Mouse (Mus musculus) intestine, embryonic 15.5 days (tissue): Measurements from ENCODE around the gene Psmd3. TPM values are rescaled to one million over a fixed set of nuclear protein-coding genes. Genes with fewer than 3 reads are reported as not detected.

ENCODE experiments used
- ATAC-seq: fragments of 200-750 bp; cut with Nextera tagmentation; 2 replicates; pipeline ENCODE4 v1.8.0; 2017; ENCODE audit warnings: moderate TSS enrichment, moderate library complexity
- H3K27ac ChIP-seq: fragments of 300-500 bp; sonication (generic); 2 replicates; pipeline ENCODE4 v1.5.1; 2015; ENCODE audit warnings: mild to moderate bottlenecking, inconsistent platforms
- H3K27me3 ChIP-seq: fragments of 300-500 bp; sonication (generic); replicated peaks from 2 replicates; pipeline ENCODE4 v1.6.1; 2015; ENCODE audit warnings: inconsistent platforms
- H3K36me3 ChIP-seq: fragments of 300-500 bp; sonication (generic); 2 replicates; pipeline ENCODE4 v1.6.1; 2015; ENCODE audit warnings: inconsistent platforms
- H3K4me1 ChIP-seq: fragments of 300-500 bp; sonication (generic); replicated peaks from 2 replicates; pipeline ENCODE4 v1.6.1; 2015; ENCODE audit warnings: inconsistent platforms
- H3K4me2 ChIP-seq: fragments of 300-500 bp; sonication (generic); replicated peaks from 2 replicates; pipeline ENCODE4 v1.6.1; 2015; ENCODE audit warnings: mild to moderate bottlenecking, inconsistent platforms
- H3K4me3 ChIP-seq: fragments of 300-500 bp; sonication (generic); replicated peaks from 2 replicates; pipeline ENCODE4 v1.5.1; 2015; ENCODE audit warnings: inconsistent platforms
- H3K9ac ChIP-seq: fragments of 300-500 bp; sonication (generic); 2 replicates; pipeline ENCODE4 v1.6.1; 2015; ENCODE audit warnings: inconsistent platforms
- H3K9me3 ChIP-seq: fragments of 300-500 bp; sonication (generic); 2 replicates; pipeline ENCODE4 v1.6.1; 2016; ENCODE audit warnings: inconsistent platforms
- WGBS: fragments of 180-500 bp; shearing (Covaris S2); methylation state at CpG from one replicate; pipeline ENCODE4 v1.1.7; 2015; 5-methylcytosine and 5-hydroxymethylcytosine counted together
- polyA plus RNA-seq: library from polyadenylated mRNA; unstranded; fragments of >200 nt; fragmentation: Nextera tagmentation; extraction: Ambion mirVana; gene quantifications from 2 replicates; pipeline ENCODE4 v1.2.1, GENCODE M21; 2015

Gene Psmd3
- polyA plus RNA-seq, 1 experiment from 2014 or later = 195 TPM

DNA sequence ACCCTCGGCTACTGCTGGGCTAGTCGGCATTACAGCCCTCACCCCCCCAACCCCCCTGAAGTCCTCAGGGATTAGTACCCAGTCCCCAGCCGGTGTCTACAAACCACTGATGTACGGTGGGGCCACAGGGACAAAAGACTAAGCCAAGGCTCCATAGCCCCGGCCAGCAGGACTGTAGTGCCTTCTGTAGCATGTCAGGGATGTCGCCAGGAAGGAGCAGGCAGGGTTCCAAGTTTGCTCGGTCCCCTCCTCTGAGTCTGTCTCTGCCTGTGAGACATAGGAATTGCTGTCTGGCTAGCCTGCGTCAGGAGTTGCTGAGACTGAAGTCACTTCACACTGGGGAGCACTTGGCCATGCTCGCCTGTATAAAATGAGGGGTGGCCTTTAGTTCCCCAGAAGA is 11.9 kb downstream of the Psmd3 start:
- Histone ChIP-seq H3K36me3 (peaks cover 51% of the 10 kb centered on the region), H3K4me3 (no peak overlapping the region)
- 76% methylated on average over 9 of the region's 9 CpGs for WGBS

DNA sequence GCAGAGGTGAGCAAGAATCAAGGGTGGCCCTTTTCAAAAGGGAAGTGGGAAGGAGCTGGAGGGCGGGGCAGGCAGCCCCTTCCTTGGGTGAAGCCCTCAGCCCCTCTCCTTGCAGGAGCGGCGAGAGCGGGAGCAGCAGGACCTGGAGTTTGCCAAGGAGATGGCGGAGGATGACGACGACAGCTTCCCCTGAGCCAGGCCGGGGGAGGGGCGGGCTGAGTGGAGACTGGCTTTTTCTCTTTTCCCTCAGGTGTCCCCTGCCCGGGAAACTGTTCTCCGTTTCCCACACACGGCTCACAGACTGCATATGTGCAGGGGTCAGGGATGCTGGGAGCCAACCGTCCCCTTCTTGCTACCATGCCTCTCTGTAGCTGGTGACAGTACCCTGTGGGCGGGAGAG is 13.1 kb downstream of the Psmd3 start:
- Histone ChIP-seq H3K27me3 (no peaks in the 10 kb centered on the region), H3K9ac (no peak overlapping the region), H3K36me3 (peaks cover 42% of the 10 kb centered on the region), H3K4me2 (no peak overlapping the region), H3K9me3 (no peaks in the 10 kb centered on the region), H3K27ac (no peak overlapping the region), H3K4me1 (no peaks in the 10 kb centered on the region), H3K4me3 (no peak overlapping the region)
- 65% methylated on average over 14 of the region's 14 CpGs for WGBS
- ATAC-seq = no peak

More for the DNA sequence above, 11.9 kb downstream of the Psmd3 start:
- H3K4me2 ChIP-seq = no peak overlapping the region
- no peak overlapping the region for H3K27ac ChIP-seq
- no peak overlapping the region for H3K9ac ChIP-seq
- no peak for ATAC-seq
- H3K27me3 ChIP-seq = no peaks in the 10 kb centered on the region
- H3K4me1 ChIP-seq = no peaks in the 10 kb centered on the region
- H3K9me3 ChIP-seq = no peaks in the 10 kb centered on the region

DNA sequence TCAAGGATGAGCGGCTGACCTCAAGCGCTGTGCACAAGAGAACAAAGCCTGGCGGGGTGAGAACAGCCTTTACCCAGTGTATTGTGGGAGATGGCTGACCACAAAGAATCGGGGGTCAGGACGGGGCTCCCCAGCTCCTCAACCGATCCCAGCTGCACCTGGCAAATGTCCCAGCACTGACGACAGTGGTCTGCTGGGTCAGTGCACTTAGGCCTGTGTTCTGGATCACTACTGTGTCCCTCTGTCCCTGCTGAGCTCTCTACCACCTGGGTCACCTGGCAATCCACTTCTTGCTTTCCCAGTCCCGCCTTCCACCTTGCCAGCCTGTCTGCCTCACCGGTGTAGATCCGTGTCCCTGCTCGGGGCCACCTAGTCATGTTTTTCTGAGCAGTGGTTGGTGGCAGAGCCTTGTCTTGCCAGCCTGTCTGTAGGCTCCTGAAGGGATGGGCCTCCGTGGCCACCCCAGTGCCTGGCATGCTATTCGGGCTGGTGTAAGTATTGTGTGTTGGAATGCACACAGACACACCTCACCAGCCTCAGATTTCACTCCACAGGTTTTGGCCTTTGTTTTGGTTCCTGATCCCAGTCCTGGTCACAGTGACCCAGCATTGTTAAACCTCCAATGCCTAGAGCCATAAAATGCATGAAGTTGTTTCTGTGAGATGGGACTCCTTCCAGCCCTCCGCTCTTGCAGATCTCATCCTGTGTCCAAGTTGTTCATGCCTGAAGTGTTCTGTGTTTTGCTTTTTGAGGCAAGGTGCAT is 14.3 kb downstream of the Psmd3 start:
- Histone ChIP-seq H3K27ac (no peak overlapping the region), H3K4me2 (no peak overlapping the region), H3K4me3 (no peak overlapping the region), H3K9me3 (no peaks in the 10 kb centered on the region), H3K9ac (no peak overlapping the region), H3K27me3 (no peaks in the 10 kb centered on the region), H3K4me1 (no peaks in the 10 kb centered on the region), H3K36me3 (peaks cover 30% of the 10 kb centered on the region)
- ATAC-seq = no peak
- WGBS = 85% methylated on average over 14 of the region's 14 CpGs

DNA sequence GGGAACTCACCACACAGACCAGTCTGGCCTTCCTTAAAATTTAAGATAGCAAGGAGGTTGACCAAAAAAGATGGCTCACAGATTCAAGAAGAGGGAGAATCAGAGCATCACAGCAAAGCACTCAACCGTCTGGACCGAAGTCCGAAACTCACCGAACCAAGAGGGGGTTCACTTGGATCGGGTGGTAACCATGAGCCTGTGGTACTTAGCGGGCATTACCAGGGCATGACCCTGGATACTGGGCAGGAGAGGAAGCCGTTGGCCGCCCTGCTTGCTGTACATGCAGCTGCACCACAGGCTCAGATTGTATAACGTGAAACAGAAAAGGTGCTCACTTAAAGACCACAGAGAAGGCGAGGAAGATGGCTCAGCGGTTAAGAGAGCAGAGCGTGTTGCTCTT is 14.9 kb downstream of the Psmd3 start:
- no peak overlapping the region for H3K27ac ChIP-seq
- no peaks in the 10 kb centered on the region for H3K4me1 ChIP-seq
- peaks cover 28% of the 10 kb centered on the region for H3K36me3 ChIP-seq
- ATAC-seq = no peak
- 90% methylated on average over 12 of the region's 12 CpGs for WGBS
- H3K9ac ChIP-seq = no peak overlapping the region
- no peak overlapping the region for H3K4me3 ChIP-seq
- no peak overlapping the region for H3K4me2 ChIP-seq
- no peaks in the 10 kb centered on the region for H3K9me3 ChIP-seq
- H3K27me3 ChIP-seq = no peaks in the 10 kb centered on the region

DNA sequence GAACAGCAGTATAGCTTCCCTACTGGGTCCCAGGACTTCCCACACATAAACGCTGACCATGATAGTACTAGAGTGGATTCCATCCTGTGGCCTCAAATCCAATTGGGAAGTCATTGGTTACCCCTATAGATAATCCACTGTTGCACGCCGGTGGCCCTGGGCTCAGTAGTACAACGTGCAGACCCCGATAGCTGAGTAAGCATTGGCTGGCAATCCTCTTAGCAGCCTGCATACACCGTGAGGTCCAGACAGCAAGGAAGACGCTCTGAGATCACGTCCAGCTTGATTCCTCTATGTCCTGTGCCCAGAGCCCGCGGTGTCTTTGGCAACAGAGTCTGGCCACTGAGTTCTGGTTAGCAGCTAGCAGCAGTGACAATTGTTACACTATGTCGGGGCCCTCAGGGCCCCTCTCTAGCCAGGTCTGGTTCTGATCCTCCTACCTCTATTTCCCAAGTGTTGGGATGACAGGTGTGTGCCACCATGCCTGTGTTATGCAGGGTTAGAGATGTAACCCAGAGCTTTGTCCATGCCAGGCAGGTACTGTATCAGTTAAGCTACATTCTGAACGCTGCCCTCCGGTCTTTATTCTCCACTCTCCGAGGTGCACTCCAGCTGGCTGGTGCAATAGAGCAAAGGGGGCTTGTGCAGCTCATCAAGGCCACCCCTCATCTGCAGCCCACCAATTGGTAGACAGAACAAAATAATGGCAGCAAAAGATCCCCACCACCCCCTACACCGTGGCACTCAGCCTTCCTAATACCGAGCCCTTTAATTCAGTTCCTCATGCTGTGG is 16.7 kb downstream of the Psmd3 start:
- no peaks in the 10 kb centered on the region for H3K27me3 ChIP-seq
- 86% methylated on average over 16 of the region's 16 CpGs for WGBS
- no peak overlapping the region for H3K4me2 ChIP-seq
- H3K4me3 ChIP-seq = no peak overlapping the region
- no peaks in the 10 kb centered on the region for H3K4me1 ChIP-seq
- peaks cover 16% of the 10 kb centered on the region; the same call in 1 of the 2 replicates for H3K36me3 ChIP-seq
- ATAC-seq = no peak
- no peaks in the 10 kb centered on the region for H3K9me3 ChIP-seq
- H3K27ac ChIP-seq = no peak overlapping the region
- H3K9ac ChIP-seq = no peak overlapping the region

DNA sequence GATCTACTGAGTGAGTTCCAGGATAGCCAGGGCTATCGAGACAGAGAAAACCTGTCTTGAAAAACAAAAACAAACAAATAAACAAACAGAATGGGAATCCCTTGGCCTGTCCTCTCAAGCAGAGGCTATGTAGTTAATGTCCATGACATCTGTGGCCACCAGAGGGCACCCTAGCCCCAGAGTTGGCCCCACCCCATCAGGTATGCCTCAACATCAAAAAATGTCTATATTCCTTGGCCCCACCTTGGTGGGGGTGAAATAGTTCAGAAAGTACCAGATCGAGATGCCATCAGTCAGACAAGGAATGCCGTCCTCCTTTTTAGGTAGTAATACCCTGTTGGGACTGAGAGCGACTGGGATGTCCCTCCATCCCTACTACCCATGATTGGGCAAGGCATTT is 17.6 kb downstream of the Psmd3 start:
- Histone ChIP-seq H3K36me3 (peaks cover 14% of the 10 kb centered on the region; the same call in 1 of the 2 replicates), H3K4me1 (no peaks in the 10 kb centered on the region), H3K9ac (no peak overlapping the region), H3K27me3 (no peaks in the 10 kb centered on the region), H3K4me3 (no peak overlapping the region), H3K9me3 (no peaks in the 10 kb centered on the region), H3K4me2 (no peak overlapping the region), H3K27ac (no peak overlapping the region)
- 31% methylated on average over 4 of the region's 4 CpGs for WGBS
- ATAC-seq = peak; percentile 78

DNA sequence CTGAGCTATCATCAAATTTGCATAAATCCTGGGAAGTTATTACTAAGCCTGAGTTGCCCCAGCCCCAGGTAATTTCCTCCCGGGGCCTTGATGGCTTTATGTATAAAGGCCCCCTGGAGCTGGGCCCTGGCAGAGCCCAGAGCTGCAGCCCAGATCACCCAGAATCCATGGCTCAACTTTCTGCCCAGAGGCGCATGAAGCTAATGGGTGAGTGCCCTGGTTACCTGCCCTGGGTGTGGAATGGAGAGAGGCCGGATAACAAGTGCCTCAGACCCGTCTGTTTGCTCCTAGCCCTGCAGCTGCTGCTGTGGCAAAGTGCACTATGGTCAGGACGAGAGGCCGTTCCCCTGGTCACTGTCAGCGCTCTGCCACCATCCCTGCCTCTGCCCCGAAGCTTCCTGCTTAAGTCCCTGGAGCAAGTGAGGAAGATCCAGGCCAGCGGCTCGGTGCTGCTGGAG is 18.9 kb downstream of the Psmd3 start, which contains the start of gene Csf3:
Gene Csf3, plus strand, starts transcription at position 51 of the 458 bp plus-strand sequence.
- Histone ChIP-seq H3K36me3 (peaks cover 14% of the 10 kb centered on the region; the same call in 1 of the 2 replicates), H3K27me3 (no peaks in the 10 kb centered on the region), H3K9me3 (no peaks in the 10 kb centered on the region), H3K4me3 (no peak within 1 kb of the TSS), H3K27ac (no peak within 1 kb of the TSS), H3K4me2 (no peak within 1 kb of the TSS), H3K9ac (no peak within 1 kb of the TSS), H3K4me1 (no peaks in the 10 kb centered on the region)
- WGBS = 43% methylated on average over 10 of the region's 10 CpGs
- ATAC-seq = no peak

DNA sequence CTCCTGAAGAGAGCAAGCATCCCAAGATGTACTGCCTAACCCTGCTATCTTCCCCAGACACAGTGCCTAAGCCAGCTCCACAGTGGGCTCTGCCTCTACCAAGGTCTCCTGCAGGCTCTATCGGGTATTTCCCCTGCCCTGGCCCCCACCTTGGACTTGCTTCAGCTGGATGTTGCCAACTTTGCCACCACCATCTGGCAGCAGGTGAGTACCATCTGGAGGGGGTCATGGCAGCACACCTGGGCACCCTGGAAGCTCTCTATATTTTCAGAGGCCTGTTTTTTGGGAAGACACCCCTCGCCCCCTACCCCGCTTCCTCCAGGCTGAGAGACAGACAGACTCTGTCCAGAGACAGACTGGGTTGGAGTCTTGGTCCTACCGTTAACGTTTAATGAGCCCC is 20.0 kb downstream of the Psmd3 start:
- Histone ChIP-seq H3K9me3 (no peaks in the 10 kb centered on the region), H3K9ac (no peak overlapping the region), H3K4me1 (no peaks in the 10 kb centered on the region), H3K4me2 (no peak overlapping the region), H3K36me3 (peaks cover 23% of the 10 kb centered on the region; the same call in 1 of the 2 replicates), H3K4me3 (no peak overlapping the region), H3K27ac (no peak overlapping the region), H3K27me3 (no peaks in the 10 kb centered on the region)
- 68% methylated on average over 5 of the region's 5 CpGs for WGBS
- no peak for ATAC-seq

DNA sequence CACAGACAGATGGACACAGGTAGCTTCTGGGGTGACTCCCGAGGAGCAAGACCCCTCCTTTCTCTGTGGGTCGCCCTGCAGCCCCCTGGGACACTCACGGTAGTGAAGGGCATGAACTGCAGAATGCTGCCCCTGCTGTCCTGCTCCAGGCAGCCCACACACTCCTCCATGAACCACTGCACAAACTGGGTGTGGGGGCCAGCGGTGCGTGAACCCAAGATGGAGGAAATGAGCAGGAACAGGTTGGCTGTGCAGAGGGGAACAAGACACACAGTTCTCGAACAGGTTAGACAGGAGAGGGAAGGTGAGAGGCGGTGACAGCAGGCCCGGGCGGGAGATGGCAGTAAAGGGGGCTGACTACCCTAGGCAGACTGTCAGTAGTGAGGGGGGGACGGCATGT is 22.7 kb downstream of the Psmd3 start:
- H3K27me3 ChIP-seq = no peaks in the 10 kb centered on the region
- no peak overlapping the region for H3K27ac ChIP-seq
- H3K4me2 ChIP-seq = no peak overlapping the region
- no peak overlapping the region for H3K9ac ChIP-seq
- peaks cover 19% of the 10 kb centered on the region for H3K4me1 ChIP-seq
- no peak overlapping the region for H3K4me3 ChIP-seq
- WGBS = 88% methylated on average over 10 of the region's 10 CpGs
- no peaks in the 10 kb centered on the region for H3K9me3 ChIP-seq
- H3K36me3 ChIP-seq = peaks cover 24% of the 10 kb centered on the region; the same call in 1 of the 2 replicates
- no peak for ATAC-seq

DNA sequence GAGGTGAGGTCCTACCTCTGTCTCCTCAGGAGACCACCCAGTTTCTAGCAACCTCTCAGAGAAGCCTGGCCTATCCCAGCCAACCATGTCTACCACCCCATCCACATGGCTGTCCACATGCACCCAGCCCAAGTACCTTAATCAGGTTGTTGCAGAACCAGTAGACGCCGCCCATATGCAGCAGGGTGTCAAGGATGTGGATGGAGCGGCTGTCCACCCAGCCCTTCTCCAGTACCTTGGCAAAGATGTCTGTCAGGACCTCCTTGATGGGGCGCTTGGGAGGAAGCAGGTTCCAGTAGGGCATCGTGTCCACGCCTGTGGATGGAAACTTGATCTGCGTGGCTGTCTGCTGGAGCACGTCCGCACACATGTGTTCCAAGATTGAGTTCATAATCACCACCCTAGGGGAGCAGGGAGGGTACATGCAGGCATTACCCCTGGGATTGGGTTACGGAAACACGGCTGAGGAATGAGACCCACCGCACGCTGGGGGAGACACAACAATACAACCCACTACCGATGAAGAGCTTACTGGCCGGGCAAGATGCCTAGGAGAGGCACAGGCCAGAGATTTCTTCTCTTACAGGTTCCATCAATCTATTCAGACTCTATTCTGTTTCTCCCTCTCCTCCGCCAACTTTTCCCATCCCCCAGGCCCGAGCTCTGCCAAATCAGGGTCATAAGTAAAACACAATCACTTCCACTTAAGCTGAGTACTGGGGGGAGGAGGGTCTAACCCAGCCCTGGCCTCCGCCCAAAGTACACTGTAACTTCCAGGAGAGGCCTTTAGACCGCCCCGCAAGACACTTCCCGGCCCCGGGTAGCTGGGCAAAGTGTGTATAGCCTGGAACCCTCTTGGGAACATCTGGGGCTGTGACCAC is 25.3 kb downstream of the Psmd3 start:
- Histone ChIP-seq H3K36me3 (peaks cover 31% of the 10 kb centered on the region), H3K9me3 (no peaks in the 10 kb centered on the region), H3K9ac (no peak overlapping the region), H3K4me3 (no peak overlapping the region), H3K27me3 (no peaks in the 10 kb centered on the region), H3K4me2 (peak overlapping the region; percentile 24), H3K27ac (peak overlapping the region; percentile 74; the same call in 1 of the 2 replicates), H3K4me1 (peaks cover 25% of the 10 kb centered on the region)
- 0 out of 2 replicates have a peak, but pooled peaks have one; percentile 18 for ATAC-seq
- 78% methylated on average over 22 of the region's 22 CpGs for WGBS

DNA sequence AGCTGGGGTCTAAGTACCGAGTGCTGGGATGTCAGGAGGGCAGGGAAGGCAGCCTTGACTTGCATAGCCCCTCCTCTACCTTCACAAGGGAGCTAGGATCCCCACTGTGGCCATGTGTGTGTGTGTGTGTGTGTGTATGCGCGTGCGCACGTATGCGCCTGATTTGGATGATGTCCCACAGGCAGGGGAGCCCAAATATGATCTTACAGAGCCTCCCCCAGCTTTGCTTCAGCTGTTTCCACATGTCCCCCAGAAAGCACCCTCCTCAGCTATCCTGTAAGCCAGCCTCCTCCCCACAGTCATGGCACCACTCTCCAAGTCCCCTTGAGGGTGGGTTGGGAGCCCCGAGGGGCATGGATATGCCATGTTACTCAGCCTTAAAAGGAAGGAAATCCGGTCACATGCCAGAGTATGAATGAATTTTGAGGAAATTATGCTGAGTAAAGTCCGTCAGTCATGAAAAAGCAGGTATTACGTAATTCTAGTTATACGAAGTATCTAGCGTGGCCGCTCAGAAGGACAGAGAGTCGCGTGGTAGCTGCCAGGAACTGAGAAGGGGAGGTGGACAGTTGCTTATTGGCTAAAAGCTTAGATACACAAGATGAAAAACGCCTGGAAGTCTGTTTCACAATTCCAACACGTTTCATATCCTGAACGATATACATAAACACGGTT is 26.1 kb downstream of the Psmd3 start:
- no peak overlapping the region for H3K4me3 ChIP-seq
- peak; percentile 37; the same call in 1 of the 2 replicates for ATAC-seq
- 66% methylated on average over 19 of the region's 19 CpGs for WGBS

More for the DNA sequence above, 26.1 kb downstream of the Psmd3 start:
- Histone ChIP-seq H3K27ac (peak overlapping the region; percentile 74), H3K4me2 (peak overlapping the region; percentile 24), H3K27me3 (no peaks in the 10 kb centered on the region), H3K9me3 (no peaks in the 10 kb centered on the region), H3K36me3 (peaks cover 36% of the 10 kb centered on the region), H3K9ac (no peak overlapping the region), H3K4me1 (peaks cover 25% of the 10 kb centered on the region)
